In the genomic region with DNA sequence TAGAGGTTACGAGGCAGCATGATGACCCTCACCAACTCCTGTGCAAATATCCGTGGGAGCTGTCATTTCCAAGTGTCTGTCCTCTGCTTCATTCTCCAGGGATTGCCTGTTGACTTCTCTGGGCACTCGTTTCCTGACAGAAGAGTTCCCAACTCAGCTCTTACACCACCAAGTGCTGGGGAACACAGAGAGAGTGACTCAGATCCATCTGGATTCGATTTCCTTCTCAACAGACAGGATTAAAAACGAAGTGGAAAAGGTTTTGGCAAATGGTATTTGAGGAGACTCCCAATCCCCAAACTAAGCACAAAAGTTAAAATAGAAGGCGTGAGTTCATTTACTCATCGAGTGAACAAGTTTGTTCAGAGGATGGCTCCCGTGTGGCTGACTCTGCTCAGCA, we compare ENCODE assay signal across 10 mouse cellular contexts.
A peak's percentile ranks its signal among the peaks of the same experiment; 100 is the strongest.
DNase-seq lines count a peak whose midpoint lies in the region.
"Had no signal": no experiment of that assay in that cellular context is flagged by ENCODE, and none has a peak within 500 bp of the region (broad histone marks: within the 10 kb centered on the region; RNA-seq: fewer than 3 reads in every experiment).

No protein-coding gene starts in this region.

- peak; percentile 38 for DNase-seq in gastrocnemius, postnatal 25 days
- DNase-seq in gastrocnemius, postnatal 10 days: no peak
- peak; percentile 91 for DNase-seq in 3T3-L1 (ENCODE audit: low read depth, low spot score)
- DNase-seq in NIH3T3 (ENCODE audit: low read depth): peak; percentile 88
- DNase-seq in fibroblast of lung, adult 2 months (ENCODE audit: low read depth): peak; percentile 91
- DNase-seq in spleen, postnatal 4 days (ENCODE audit: low spot score in 2 of 2): no peak
- no peak for DNase-seq in spleen, adult 18-20 months
- DNase-seq: cerebellum, adult 11 months; cerebellum, postnatal 25 days; lung, adult 2 months had no signal

Comparison
In these comparisons a context has a peak if more than half of its experiments do, and no peak if none do; other contexts are left out.
1. DNase-seq: peak in gastrocnemius, postnatal 25 days (single experiment), 3T3-L1 (single experiment), NIH3T3 (single experiment) and fibroblast of lung, adult 2 months (single experiment); none in gastrocnemius, postnatal 10 days (single experiment), spleen, postnatal 4 days (0 of 2) and spleen, adult 18-20 months (0 of 2).